Mouse (Mus musculus) C2C12 (cell line): Measurements from ENCODE around the gene Tapt1.

Source experiments
- CEBPB ChIP-seq: IDR thresholded peaks from one replicate; pipeline ENCODE4 v1.6.1; 2011; ENCODE audit warnings: low read depth, mild to moderate bottlenecking, control low read depth, moderate library complexity
- CTCF ChIP-seq: IDR thresholded peaks from one replicate; pipeline ENCODE4 v1.5.1; 2011; ENCODE audit not compliant: control insufficient read depth, insufficient read depth, insufficient read length
- FOSL1 ChIP-seq: IDR thresholded peaks from one replicate; pipeline ENCODE4 v1.8.0; 2011; ENCODE audit warnings: mild to moderate bottlenecking, low read length; ENCODE audit not compliant: poor library complexity, insufficient read depth, severe bottlenecking
- MAX ChIP-seq: IDR thresholded peaks from one replicate; pipeline ENCODE4 v1.6.1; 2011; ENCODE audit warnings: mild to moderate bottlenecking, control low read depth
- MYOD1 ChIP-seq: IDR thresholded peaks from one replicate; pipeline ENCODE4 v1.6.1; 2011; ENCODE audit warnings: low read depth; ENCODE audit not compliant: control insufficient read depth, insufficient read length
- MYOG ChIP-seq: IDR thresholded peaks from one replicate; pipeline ENCODE4 v1.6.1; 2011; ENCODE audit not compliant: control insufficient read depth, insufficient read length; ENCODE audit errors: extremely low read depth
- USF1 ChIP-seq: IDR thresholded peaks from one replicate; pipeline ENCODE4 v1.6.1; 2011; ENCODE audit warnings: low read depth, mild to moderate bottlenecking, control low read depth, moderate library complexity

GRCm38 (mm10) chr5:44203410-44203809 is 23.0 kb downstream of the Tapt1 start:
- TF ChIP-seq CTCF, result no peak
- no peak for TF ChIP-seq USF1
- TF ChIP-seq MAX, result no peak
- no peak for TF ChIP-seq MYOG
- TF ChIP-seq CEBPB, result no peak
- TF ChIP-seq FOSL1, result no peak
- no peak for TF ChIP-seq MYOD1
